Mouse (Mus musculus) midbrain, embryonic 16.5 days (tissue): ENCODE data around the gene Plcb3. TPM values are rescaled to one million over a fixed set of nuclear protein-coding genes. Genes with fewer than 3 reads are reported as not detected.

ENCODE experiments used
- ATAC-seq: fragments of 200-750 bp; cut with Nextera tagmentation; 2 replicates; pipeline ENCODE4 v1.8.0; 2017; ENCODE audit warnings: moderate TSS enrichment
- H3K27ac ChIP-seq: fragments of 300-500 bp; sonication (generic); 2 replicates; pipeline ENCODE4 v1.5.1; 2014; ENCODE audit warnings: mild to moderate bottlenecking, low read length, mixed read lengths
- H3K27me3 ChIP-seq: fragments of 300-500 bp; sonication (generic); 2 replicates; pipeline ENCODE4 v1.6.1; 2014; ENCODE audit warnings: low read depth, low read length, mixed read lengths; ENCODE audit not compliant: control insufficient read depth, insufficient read depth
- H3K36me3 ChIP-seq: fragments of 300-500 bp; sonication (generic); 2 replicates; pipeline ENCODE4 v1.6.1; 2014; ENCODE audit warnings: mild to moderate bottlenecking, low read length, moderate library complexity, mixed read lengths; ENCODE audit not compliant: control insufficient read depth, insufficient read depth
- H3K4me1 ChIP-seq: fragments of 300-500 bp; sonication (generic); 2 replicates; pipeline ENCODE4 v1.6.1; 2014; ENCODE audit warnings: mild to moderate bottlenecking, low read length, mixed read lengths; ENCODE audit not compliant: control insufficient read depth, insufficient read depth
- H3K4me2 ChIP-seq: fragments of 300-500 bp; sonication (generic); 2 replicates; pipeline ENCODE4 v1.6.1; 2014; ENCODE audit warnings: mild to moderate bottlenecking, low read length, mixed read lengths
- H3K4me3 ChIP-seq: fragments of 300-500 bp; sonication (generic); 2 replicates; pipeline ENCODE4 v1.5.1; 2014; ENCODE audit warnings: low read depth, mild to moderate bottlenecking, low read length, moderate library complexity, mixed read lengths
- H3K9ac ChIP-seq: fragments of 300-500 bp; sonication (generic); 2 replicates; pipeline ENCODE4 v1.6.1; 2014; ENCODE audit warnings: low read depth, low read length, mixed read lengths
- H3K9me3 ChIP-seq: fragments of 300-500 bp; sonication (generic); replicated peaks from 2 replicates; pipeline ENCODE4 v1.6.1; 2014; ENCODE audit warnings: mild to moderate bottlenecking, low read length, mixed read lengths; ENCODE audit not compliant: control insufficient read depth, poor library complexity, severe bottlenecking
- WGBS: fragments of 180-500 bp; shearing (Covaris S2); extraction: QIAGEN DNeasy Blood & Tissue Kit; methylation state at CpG from one replicate; pipeline ENCODE4 v1.1.7; 2014; 5-methylcytosine and 5-hydroxymethylcytosine counted together
- microRNA-seq: library from miRNA; unstranded; fragments of <30 nt; microRNA quantifications from one replicate; pipeline ENCODE4, GENCODE M21; 2017
- polyA plus RNA-seq: library from polyadenylated mRNA; unstranded; fragments of >200 nt; fragmentation: Nextera tagmentation; extraction: Ambion mirVana; gene quantifications from 2 replicates; pipeline ENCODE4 v1.2.1, GENCODE M21; 2015

Plcb3 gene
- polyA plus RNA-seq, 1 experiment from 2014 or later = 9.7 TPM

DNA sequence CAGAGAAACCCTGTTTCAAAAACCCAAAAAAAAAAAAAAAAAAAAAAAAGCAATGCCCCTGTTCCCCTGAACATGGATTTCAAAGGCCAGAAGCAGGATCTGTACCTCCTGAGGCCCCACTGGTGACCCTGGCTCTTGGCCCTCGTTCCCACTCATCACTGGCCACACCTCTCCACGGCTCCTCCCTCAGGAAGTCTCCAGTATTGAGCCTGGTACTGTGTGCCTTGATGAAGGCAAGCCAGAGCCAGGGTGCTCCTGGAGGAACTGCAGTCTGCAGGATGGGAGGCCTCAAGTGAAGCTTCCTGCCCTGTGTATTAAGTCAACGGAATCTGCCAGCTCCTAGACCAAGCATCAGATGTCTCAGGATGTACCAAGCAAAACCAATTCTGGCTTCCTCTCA, 70.1 kb downstream of the Plcb3 start:
- no peaks in the 10 kb centered on the region for H3K9me3 ChIP-seq
- H3K27ac ChIP-seq = no peak overlapping the region
- no peaks in the 10 kb centered on the region for H3K27me3 ChIP-seq
- no peak overlapping the region for H3K4me2 ChIP-seq
- no peak overlapping the region for H3K4me3 ChIP-seq
- H3K36me3 ChIP-seq = peaks cover 18% of the 10 kb centered on the region
- peaks cover 20% of the 10 kb centered on the region for H3K4me1 ChIP-seq
- ATAC-seq = no peak
- no peak overlapping the region for H3K9ac ChIP-seq
- WGBS = 84% methylated on average over 3 of the region's 3 CpGs

DNA sequence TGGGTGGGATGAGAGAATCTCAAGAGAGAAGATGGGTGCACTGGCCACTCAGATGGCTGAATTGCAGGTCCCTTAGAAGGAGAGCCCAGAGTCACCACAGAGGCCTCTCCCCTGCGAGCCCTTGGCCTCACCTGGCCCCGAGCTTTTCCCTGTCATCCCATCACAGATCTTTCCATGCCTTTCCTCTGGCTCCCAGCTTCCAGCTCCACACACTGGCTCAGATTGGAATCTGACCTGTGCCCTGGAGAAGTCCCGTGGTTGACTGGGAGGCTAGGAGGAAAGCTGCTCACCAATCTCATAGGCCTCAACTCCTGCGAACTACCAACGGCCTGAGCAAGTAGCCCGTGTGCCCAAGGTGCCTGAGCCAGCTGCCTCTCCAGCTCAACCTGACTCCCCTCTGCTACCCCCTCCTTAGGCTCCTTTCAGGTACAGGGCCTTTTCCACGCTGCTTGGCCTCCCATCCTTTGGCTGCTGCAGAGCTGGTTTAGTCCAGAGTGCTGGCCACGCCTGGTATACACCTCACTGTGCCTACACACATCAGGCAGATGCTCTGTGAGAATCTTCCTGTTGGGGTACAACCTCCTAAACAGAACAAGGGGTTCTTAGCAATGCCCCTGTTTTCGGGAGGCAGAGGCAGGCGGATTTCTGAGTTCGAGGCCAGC, 70.6 kb downstream of the Plcb3 start:
- Histone ChIP-seq H3K27me3 (no peaks in the 10 kb centered on the region), H3K36me3 (peaks cover 18% of the 10 kb centered on the region), H3K4me3 (no peak overlapping the region), H3K27ac (no peak overlapping the region), H3K4me2 (no peak overlapping the region), H3K9me3 (no peaks in the 10 kb centered on the region), H3K9ac (no peak overlapping the region), H3K4me1 (peaks cover 15% of the 10 kb centered on the region)
- ATAC-seq = no peak
- 95% methylated on average over 11 of the region's 11 CpGs for WGBS

DNA sequence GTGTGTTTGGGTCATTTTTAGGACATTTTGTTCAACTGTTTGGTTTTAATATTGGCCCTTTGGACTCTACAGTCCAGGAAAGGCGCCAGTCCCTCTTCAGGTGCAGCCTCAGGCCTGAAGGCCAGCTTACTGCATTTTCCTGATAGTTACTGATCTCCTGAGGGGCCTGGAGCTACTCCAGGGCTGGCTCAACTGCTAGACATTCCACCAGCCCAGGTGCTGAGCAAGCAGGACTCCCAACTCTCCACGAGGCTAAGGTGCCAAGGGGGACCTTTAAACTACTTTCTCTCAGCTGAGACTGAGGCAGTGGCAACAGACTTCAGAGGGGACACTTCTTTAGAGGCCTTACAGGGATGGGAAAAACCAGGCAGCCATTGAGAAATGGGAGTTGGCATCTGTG, 71.4 kb downstream of the Plcb3 start:
- Histone ChIP-seq H3K27me3 (no peaks in the 10 kb centered on the region), H3K9me3 (no peaks in the 10 kb centered on the region), H3K9ac (no peak overlapping the region), H3K36me3 (peaks cover 18% of the 10 kb centered on the region), H3K27ac (no peak overlapping the region), H3K4me2 (no peak overlapping the region), H3K4me1 (peaks cover 15% of the 10 kb centered on the region), H3K4me3 (no peak overlapping the region)
- ATAC-seq = no peak
- 87% methylated on average over 2 of the region's 2 CpGs for WGBS

DNA sequence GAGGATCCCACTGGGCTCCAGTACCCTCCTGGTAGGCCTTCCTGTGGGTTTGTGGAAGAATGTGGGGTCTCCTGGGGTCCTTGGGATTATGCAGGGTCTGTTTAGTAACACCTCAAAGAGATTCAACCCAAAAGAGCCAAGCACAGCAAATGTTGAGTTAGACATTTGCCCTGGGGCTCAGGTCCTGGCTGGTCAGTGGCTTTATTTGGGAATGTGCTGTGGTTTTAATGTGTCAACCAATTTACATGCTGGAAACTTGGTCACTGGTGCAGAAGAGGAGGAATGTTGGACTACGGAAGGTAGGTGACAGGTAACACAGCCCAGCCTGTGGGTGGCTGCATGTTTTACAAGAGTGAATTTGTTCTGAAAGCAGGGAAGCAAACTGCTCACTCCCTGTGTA, 73.2 kb downstream of the Plcb3 start:
- Histone ChIP-seq H3K9me3 (no peaks in the 10 kb centered on the region), H3K27me3 (no peaks in the 10 kb centered on the region), H3K27ac (no peak overlapping the region), H3K4me3 (no peak overlapping the region), H3K36me3 (peaks cover 18% of the 10 kb centered on the region), H3K4me1 (peaks cover 5% of the 10 kb centered on the region), H3K4me2 (no peak overlapping the region), H3K9ac (no peak overlapping the region)
- ATAC-seq = no peak
- WGBS = 93% methylated on average over 1 of the region's 1 CpGs

Small RNAs within 50 kb of the gene (microRNA-seq; reads per million reads assigned to microRNA genes)
- gene Mir6990 = 3.4 reads per million, percentile 16 among the genes with 10 or more reads in this experiment

Other genes with a start within 250 kb of the Plcb3 start
- gene Rps6ka4, start 135.8 kb downstream of the Plcb3 start, polyA plus RNA-seq = 10.1 and 14.6 TPM in 2 replicates
- 0.27 and 0.55 TPM in 2 replicates for gene Ccdc88b, start 118.3 kb downstream of the Plcb3 start, polyA plus RNA-seq
- gene Trmt112, start 66.8 kb downstream of the Plcb3 start, polyA plus RNA-seq = 95.3 and 107 TPM in 2 replicates
- gene Prdx5, start 66.4 kb downstream of the Plcb3 start, polyA plus RNA-seq = 353 and 382 TPM in 2 replicates
- 13.2 and 13.4 TPM in 2 replicates for gene Esrra, start 54.7 kb downstream of the Plcb3 start, polyA plus RNA-seq
- gene Catsperz, start 51.1 kb downstream of the Plcb3 start, polyA plus RNA-seq = 0.85 and 1.9 TPM in 2 replicates
- gene Kcnk4, start 42.0 kb downstream of the Plcb3 start, polyA plus RNA-seq = 7.7 and 11.7 TPM in 2 replicates
- gene Bad, start 34.6 kb downstream of the Plcb3 start, polyA plus RNA-seq = 84.7 and 92.5 TPM in 2 replicates
- gene Gpr137, start 34.0 kb downstream of the Plcb3 start, polyA plus RNA-seq = 68.8 and 69.7 TPM in 2 replicates
- gene Ppp1r14b, start 1.5 kb downstream of the Plcb3 start, polyA plus RNA-seq = 111 and 136 TPM in 2 replicates
- 114 and 129 TPM in 2 replicates for gene Fkbp2, start 4.0 kb upstream of the Plcb3 start, polyA plus RNA-seq
- gene Vegfb, start 11.2 kb upstream of the Plcb3 start, polyA plus RNA-seq = 41.9 and 57.8 TPM in 2 replicates
- 21.6 and 22.9 TPM in 2 replicates for gene Dnajc4, start 16.1 kb upstream of the Plcb3 start, polyA plus RNA-seq
- 19.4 and 19.6 TPM in 2 replicates for gene Nudt22, start 19.6 kb upstream of the Plcb3 start, polyA plus RNA-seq
- 17.2 and 17.3 TPM in 2 replicates for gene Trpt1, start 19.7 kb upstream of the Plcb3 start, polyA plus RNA-seq
- 3.0 and 3.5 TPM in 2 replicates for gene Fermt3, start 43.0 kb upstream of the Plcb3 start, polyA plus RNA-seq
- 204 and 211 TPM in 2 replicates for gene Stip1, start 63.5 kb upstream of the Plcb3 start, polyA plus RNA-seq
- 4.4 and 5.9 TPM in 2 replicates for gene Macrod1, start 80.3 kb upstream of the Plcb3 start, polyA plus RNA-seq
- 11.6 and 12.0 TPM in 2 replicates for gene Flrt1, start 129.3 kb upstream of the Plcb3 start, polyA plus RNA-seq
- gene Otub1, start 229.8 kb upstream of the Plcb3 start, polyA plus RNA-seq = 235 and 240 TPM in 2 replicates
- 837 and 884 TPM in 2 replicates for gene Cox8a, start 241.1 kb upstream of the Plcb3 start, polyA plus RNA-seq